Mouse (Mus musculus) testis, postnatal 10 days (tissue): ENCODE data around the gene Tnp1.

ENCODE experiments used
- DNase-seq: peaks from one replicate; pipeline ENCODE4 v3.0.0; 2021; ENCODE audit warnings: low spot score

Tnp1 gene

GRCm38 (mm10) chr1:73015731-73016130 is at the start of gene Tnp1:
TSS of gene Tnp1 (minus strand) at chr1:73015909.
- DNase-seq = no peak

GRCm38 (mm10) chr1:73064336-73064735 is 48.6 kb upstream of the Tnp1 start:
- no peak for DNase-seq

- no peak for DNase-seq
Observed at GRCm38 (mm10) chr1:73061491-73062233, 46.0 kb upstream of the Tnp1 start.

- DNase-seq = no peak
Observed at GRCm38 (mm10) chr1:73060271-73060670, 44.6 kb upstream of the Tnp1 start.

- no peak for DNase-seq
Observed at GRCm38 (mm10) chr1:73056266-73057001, 40.7 kb upstream of the Tnp1 start.

- DNase-seq = no peak
Observed at GRCm38 (mm10) chr1:73055820-73056219, 40.1 kb upstream of the Tnp1 start.

- DNase-seq = no peak
Observed at GRCm38 (mm10) chr1:73055206-73055605, 39.5 kb upstream of the Tnp1 start.

- no peak for DNase-seq
Observed at GRCm38 (mm10) chr1:73053545-73054326, 38.0 kb upstream of the Tnp1 start.

- no peak for DNase-seq
Observed at GRCm38 (mm10) chr1:73046896-73047672, 31.4 kb upstream of the Tnp1 start.

- no peak for DNase-seq
Observed at GRCm38 (mm10) chr1:73045948-73046685, 30.4 kb upstream of the Tnp1 start.

- no peak for DNase-seq
Observed at GRCm38 (mm10) chr1:73043671-73044070, 28.0 kb upstream of the Tnp1 start.

GRCm38 (mm10) chr1:73040691-73041425 is 25.1 kb upstream of the Tnp1 start:
- no peak for DNase-seq

- no peak for DNase-seq
Observed at GRCm38 (mm10) chr1:73038532-73038931, 22.8 kb upstream of the Tnp1 start.

GRCm38 (mm10) chr1:73036536-73036935 is 20.8 kb upstream of the Tnp1 start:
- DNase-seq = no peak

- no peak for DNase-seq
Observed at GRCm38 (mm10) chr1:73035726-73036125, 20.0 kb upstream of the Tnp1 start.

- no peak for DNase-seq
Observed at GRCm38 (mm10) chr1:73032491-73032890, 16.8 kb upstream of the Tnp1 start.

- DNase-seq = no peak
Observed at GRCm38 (mm10) chr1:73028741-73029140, 13.0 kb upstream of the Tnp1 start.

- no peak for DNase-seq
Observed at GRCm38 (mm10) chr1:73027381-73027780, 11.7 kb upstream of the Tnp1 start.

- DNase-seq = no peak
Observed at GRCm38 (mm10) chr1:73026786-73027299, 11.1 kb upstream of the Tnp1 start.

- DNase-seq = no peak
Observed at GRCm38 (mm10) chr1:73026157-73026556, 10.4 kb upstream of the Tnp1 start.
